In the genomic region with DNA sequence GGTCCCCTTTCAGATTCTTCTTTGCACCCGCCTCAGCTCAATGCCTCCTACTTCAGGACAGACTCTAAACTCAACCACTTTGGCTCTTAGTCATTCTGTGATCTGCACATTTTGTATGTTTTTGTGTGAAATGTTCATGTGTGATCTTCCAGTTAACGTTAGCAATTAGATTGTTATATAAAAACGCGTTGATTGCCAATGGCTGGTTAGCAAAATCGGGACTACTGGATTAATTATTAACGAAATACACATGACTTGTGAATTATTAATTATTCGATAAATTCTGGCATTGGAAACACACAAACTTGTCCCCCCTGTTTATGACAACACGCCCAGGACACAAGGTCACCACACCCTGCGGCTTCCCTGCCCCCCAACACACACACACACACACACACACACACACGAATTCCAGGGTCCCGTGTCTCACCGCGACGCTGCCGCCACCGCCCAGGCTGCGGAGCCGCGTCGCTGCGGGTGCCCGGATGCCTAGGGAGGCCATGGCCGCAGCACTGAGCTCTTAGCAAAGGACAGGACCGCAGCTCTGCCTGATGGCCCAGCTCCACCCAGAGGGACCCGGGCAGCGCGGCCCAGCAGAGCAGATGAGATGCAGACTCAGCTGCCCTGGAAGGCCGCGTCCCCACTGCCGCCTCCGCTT, we compare ENCODE assay signal across 8 mouse cellular contexts. TPM values are rescaled to one million over a fixed set of nuclear protein-coding genes. Genes with fewer than 3 reads are reported as not detected.
DNase-seq lines count a peak whose midpoint lies in the region; ATAC-seq lines count a peak whose summit lies in the region.

No protein-coding gene starts in this region.

- ATAC-seq in midbrain, embryonic 14.5 days (ENCODE audit: low FRiP score, low TSS enrichment), result peak; percentile 88

- peaks cover 23% of the 10 kb centered on the region for H3K4me1 ChIP-seq in midbrain, embryonic 14.5 days (ENCODE audit: control insufficient read depth, insufficient read depth, low read length)

- H3K36me3 ChIP-seq in midbrain, embryonic 14.5 days (ENCODE audit: control insufficient read depth, insufficient read depth, low read length), result peaks cover 18% of the 10 kb centered on the region

- peak overlapping the region; percentile 93 for H3K27ac ChIP-seq in midbrain, embryonic 14.5 days (replicated peaks; ENCODE audit: low read depth, low read length)

- WGBS in midbrain, embryonic 14.5 days, result under 1% methylated on average over 30 of the region's 31 CpGs

- H3K9me3 ChIP-seq in midbrain, embryonic 14.5 days (ENCODE audit: control insufficient read depth, low read length), result no peaks in the 10 kb centered on the region; the same call in 1 of the 2 replicates

- peak overlapping the region; percentile 87 for H3K9ac ChIP-seq in midbrain, embryonic 14.5 days (replicated peaks; ENCODE audit: low read length)

- peak overlapping the region; percentile 80 for H3K4me3 ChIP-seq in midbrain, embryonic 14.5 days (replicated peaks; ENCODE audit: low read depth, low read length)

- peak; percentile 46 for DNase-seq in cerebellum, adult 9-10 months
- DNase-seq in cerebellum, adult 11-12 months, result no peak
- peak; percentile 57 for DNase-seq in thymus, postnatal 14 days
- no peak for DNase-seq in thymus, adult 18-20 months
- DNase-seq in forelimb bud, embryonic 11.5 days (ENCODE audit: low read depth, low spot score), result peak; percentile 16
- DNase-seq in kidney, postnatal 25 days, result peak; percentile 60 to 79
- peak; percentile 62 for DNase-seq in midbrain, embryonic 14.5 days
- DNase-seq in ovary, postnatal 36 days (ENCODE audit: low spot score), result no peak

- H3K27me3 ChIP-seq in midbrain, embryonic 14.5 days (ENCODE audit: control insufficient read depth, insufficient read depth, low read length), result no peaks in the 10 kb centered on the region

- H3K4me2 ChIP-seq in midbrain, embryonic 14.5 days (ENCODE audit: low read length), result peak overlapping the region; percentile 70

RNA-seq across cellular contexts. Expression of a gene that starts 0.5 kb away (rescaled TPM):
- polyA plus RNA-seq in midbrain, embryonic 14.5 days (2014; fragmentation: Nextera tagmentation; extraction: Ambion mirVana), result 67.6 and 81.3 TPM in 2 replicates

RNA-seq across cellular contexts. Expression of a gene that starts 22.2 kb away (rescaled TPM):
- polyA plus RNA-seq in midbrain, embryonic 14.5 days (2014; fragmentation: Nextera tagmentation; extraction: Ambion mirVana), result 43.9 and 54.3 TPM in 2 replicates

RNA-seq across cellular contexts. Expression of a gene that starts 42.5 kb away (rescaled TPM):
- 21.4 and 23.7 TPM in 2 replicates for polyA plus RNA-seq in midbrain, embryonic 14.5 days (2014; fragmentation: Nextera tagmentation; extraction: Ambion mirVana)

Comparison
In these comparisons a context has a peak if more than half of its experiments do, and no peak if none do; other contexts are left out.
1. DNase-seq: peak in cerebellum, adult 9-10 months (single experiment), thymus, postnatal 14 days (single experiment), forelimb bud, embryonic 11.5 days (single experiment), kidney, postnatal 25 days (2 of 2) and midbrain, embryonic 14.5 days (single experiment); none in cerebellum, adult 11-12 months (single experiment), thymus, adult 18-20 months (0 of 2) and ovary, postnatal 36 days (single experiment).